Mouse (Mus musculus): Measurements from ENCODE around the gene Sp1. TPM values are rescaled to one million over a fixed set of nuclear protein-coding genes. Genes with fewer than 3 reads are reported as not detected.

Sp1 gene
- total RNA-seq, 2 experiments from 2014 or later = 47.5 to 52.3 TPM

DNA sequence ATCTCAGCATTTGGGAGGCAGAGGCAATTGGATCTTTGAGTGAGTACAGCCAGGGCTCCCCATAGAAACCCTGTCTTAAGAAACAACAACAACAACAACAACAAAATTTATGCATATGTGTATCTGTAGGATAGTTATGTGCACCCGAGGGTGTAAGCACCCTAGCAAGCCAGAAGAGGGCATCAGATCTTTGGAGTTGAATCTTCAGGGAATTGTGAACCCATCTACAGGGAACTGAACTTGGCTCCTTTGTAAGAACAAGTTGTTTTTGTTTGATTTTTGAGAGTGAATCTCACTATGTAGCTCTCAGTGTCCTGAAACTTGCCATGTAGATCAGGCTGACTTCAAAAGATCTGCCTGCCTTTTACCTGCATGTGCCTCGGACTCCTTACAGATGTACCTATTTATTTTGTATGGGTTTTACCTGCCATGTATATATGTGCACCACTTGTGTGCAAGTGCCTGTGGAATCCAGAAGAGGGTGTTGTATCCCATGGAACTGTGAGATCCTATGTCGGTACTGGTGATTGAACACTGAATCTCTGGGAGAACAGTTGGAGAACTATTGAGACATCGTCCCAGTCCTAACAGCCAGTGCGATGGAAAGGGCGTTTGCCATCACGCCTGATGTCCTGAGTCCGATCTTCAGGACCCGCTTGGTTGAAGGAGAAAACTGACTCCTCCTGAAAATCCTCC, 62.9 kb downstream of the Sp1 start:
- no peak for DNase-seq
- intact Hi-C loops (cut with DNase I) = no loop called here

DNA sequence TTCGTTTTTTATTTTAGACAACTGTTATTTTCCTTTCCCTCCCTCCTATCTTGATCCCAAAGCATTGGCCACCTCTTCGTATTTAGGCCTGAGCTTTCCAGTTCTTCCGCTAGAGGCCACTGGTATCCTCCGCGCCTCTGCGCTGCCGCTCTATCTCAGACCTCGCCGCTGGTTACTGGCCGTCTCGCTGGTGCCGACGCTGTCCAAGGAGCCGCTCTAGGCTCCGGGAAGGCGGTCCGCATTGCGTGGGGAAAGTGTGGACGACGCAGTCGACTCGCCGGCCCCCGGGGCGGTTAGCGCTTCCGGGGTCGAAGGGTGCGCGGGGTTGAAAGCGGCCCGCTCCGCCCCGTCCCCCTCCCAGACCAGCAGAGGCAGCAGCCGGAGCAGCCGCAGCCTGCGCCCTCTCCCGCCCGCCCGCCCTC, 64.3 kb downstream of the Sp1 start, which contains the start of gene Pcbp2:
TSS of gene Pcbp2 (plus strand) at position 357 of the 422 bp plus-strand sequence.
- intact Hi-C loops (cut with DNase I) = no loop called here
- DNase-seq = peak; percentile 95 to 96

DNA sequence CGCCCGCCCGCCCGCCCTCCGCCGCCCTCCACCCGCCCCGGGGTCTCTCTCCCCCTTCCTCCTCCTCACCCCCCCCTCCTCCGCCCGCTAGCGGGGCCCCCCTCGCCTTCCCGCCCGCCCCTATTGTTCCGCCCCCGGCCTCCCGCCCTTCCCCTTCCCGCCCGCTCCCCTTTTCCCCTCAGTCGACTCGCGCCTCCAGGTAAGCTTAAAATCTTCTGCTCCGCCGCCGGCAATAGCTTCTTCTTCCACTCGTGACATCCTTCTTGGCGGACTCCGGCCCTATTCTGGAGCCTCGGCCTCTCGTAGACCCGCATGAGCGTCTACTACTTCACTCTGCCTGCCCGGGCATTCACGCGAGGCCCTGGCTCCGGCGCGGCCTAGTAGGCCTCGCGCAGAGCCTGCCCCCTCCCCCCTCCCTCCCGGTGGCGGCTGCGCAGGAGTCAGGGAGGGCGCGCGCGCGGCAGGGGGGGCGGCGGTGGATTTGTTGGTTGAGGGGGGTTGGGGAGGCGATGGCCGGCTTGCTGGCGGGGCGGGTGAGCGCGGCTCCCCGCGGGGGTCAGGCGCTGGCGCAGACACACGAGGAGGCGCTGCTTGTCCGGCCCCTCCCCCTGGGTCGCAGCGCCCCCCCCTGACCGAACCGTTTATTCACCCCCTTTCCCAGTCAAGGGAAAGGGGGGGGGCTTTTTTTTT, 64.8 kb downstream of the Sp1 start:
- DNase-seq = peak; percentile 84 to 86
- intact Hi-C loops (cut with DNase I) = no loop called here

DNA sequence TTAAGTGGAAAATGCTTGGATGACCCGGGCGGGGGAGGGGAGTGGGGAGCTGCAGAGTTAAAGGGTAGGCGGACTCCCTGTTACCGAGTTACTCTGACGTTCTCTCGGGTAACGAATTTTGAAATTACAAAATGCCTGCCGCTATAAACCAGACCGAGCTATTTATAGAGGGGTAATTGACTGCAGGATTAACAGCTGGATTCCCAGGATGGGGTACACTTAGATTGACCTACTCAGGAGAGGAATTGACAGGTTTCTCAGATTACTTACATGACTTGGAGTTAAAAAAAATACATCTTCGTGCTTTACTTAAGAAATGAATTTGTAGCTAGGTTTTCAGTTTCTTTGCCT, 65.3 kb downstream of the Sp1 start:
- intact Hi-C loops (cut with DNase I) = no loop called here
- no peak for DNase-seq

DNA sequence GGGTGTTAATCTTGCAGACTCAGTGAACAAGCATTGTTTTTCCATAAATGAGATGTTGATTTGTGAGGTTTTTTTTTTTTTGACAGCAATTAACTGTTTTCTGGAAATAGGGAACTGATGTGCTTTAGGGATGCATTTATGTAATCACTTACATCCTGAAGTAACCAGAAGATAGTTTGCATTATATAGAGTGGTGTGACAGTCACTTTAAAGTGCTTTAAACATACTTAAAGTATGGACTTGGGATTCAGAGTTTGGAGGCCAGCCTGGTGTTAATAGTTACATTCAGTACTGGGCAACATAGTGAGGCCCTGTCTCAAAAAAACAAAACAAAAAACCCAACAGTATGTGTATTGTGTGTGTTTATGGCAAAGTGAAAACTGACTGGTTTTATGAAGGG, 65.8 kb downstream of the Sp1 start:
- no peak for DNase-seq
- intact Hi-C loops (cut with DNase I) = no loop called here

DNA sequence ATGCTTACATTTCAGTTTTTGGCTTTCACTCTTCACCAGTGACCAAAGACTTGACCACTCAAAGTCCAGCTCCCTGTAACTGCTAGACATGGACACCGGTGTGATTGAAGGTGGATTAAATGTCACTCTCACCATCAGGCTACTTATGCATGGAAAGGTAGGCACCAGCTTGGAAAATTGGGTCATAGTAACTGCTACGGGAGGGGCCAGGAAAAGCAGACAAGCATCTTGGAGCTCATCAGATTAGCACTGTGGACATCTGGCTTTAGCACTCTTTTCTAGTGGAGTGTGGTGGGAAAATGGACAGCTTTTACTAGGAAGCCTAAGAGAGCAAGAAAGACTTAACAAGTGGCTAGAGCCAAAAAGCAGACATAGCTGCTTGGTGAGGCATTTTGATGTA, 67.3 kb downstream of the Sp1 start:
- intact Hi-C loops (cut with DNase I) = no loop called here

DNA sequence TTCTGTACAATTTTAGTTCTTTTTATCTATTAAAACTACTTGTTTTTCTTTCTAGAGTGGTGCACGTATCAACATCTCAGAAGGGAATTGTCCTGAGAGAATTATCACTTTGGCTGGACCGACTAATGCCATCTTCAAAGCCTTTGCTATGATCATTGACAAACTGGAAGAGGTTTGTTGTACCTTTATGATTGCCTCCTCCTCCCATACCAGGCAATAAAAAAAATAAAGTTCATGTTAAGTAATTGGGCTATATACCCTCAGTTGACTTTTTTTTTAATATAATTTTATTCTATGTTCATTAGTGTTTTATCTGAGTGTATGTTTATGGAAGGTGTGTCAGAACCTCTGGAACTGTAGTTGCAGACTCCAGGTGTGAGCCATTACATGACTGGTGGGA, 68.6 kb downstream of the Sp1 start:
- DNase-seq = no peak
- intact Hi-C loops (cut with DNase I) = loop anchor here (2.0 kb wide), 2 partner anchors 14 to 34 kb away; no protein-coding TSS in a partner anchor

More for the DNA sequence above, 67.3 kb downstream of the Sp1 start:
- DNase-seq = no peak

DNA sequence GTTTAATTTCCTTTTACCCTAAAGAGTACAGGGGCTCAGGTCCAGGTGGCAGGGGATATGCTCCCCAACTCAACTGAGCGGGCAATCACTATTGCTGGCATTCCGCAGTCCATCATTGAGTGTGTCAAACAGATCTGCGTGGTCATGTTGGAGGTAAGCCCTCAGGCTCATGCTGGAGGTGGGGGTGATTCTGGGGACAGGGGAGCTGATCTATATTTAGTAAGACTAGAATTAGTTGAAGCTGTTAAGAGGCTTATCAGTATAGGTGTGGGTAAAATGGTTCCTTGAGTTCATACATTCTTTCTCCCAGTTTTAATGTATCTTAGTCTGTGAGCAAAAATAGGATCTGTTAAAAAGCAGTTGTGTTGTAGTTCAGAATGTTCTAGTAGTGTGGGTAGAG, 77.2 kb downstream of the Sp1 start:
- DNase-seq = no peak
- intact Hi-C loops (cut with DNase I) = no loop called here

DNA sequence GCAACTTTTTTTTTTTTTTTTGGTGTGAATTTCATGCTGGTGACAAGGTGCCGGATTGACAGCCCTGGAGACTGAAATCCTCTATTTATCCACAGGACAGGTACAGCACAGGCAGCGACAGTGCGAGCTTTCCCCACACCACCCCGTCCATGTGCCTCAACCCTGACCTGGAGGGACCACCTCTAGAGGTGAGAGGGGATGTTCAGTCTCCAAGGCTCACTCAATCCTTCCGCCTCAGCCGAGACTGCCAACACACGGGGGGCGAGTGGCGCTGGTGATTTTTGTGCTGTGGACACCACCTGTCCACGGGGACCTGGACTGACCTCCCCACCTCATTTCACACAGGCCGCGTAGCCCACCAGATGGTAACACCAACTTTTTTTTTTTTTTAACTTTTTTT, 79.9 kb downstream of the Sp1 start:
- no peak for DNase-seq
- intact Hi-C loops (cut with DNase I) = no loop called here

Other genes starting within 250 kb of the Sp1 start
- gene Zfp740, start 202.9 kb upstream of the Sp1 start, total RNA-seq (2021) = 10 to 100 TPM; 41.8 to 47.1 TPM
- gene Csad, start 201.4 kb upstream of the Sp1 start, total RNA-seq (2021) = 10 to 100 TPM; 21.3 to 23.7 TPM
- gene Itgb7, start 174.2 kb upstream of the Sp1 start, total RNA-seq (2021) = 1 to 10 TPM; 1.5 to 1.8 TPM
- gene Rarg, start 148.6 kb upstream of the Sp1 start, total RNA-seq (2021) = 10 to 100 TPM; 18.9 to 21.1 TPM
- gene Gm9918, start 135.6 kb upstream of the Sp1 start, total RNA-seq (2021) = not detected
- 10 to 100 TPM; 16.7 to 19.0 TPM for gene Mfsd5, start 126.7 kb upstream of the Sp1 start, total RNA-seq (2021)
- 1 to 10 TPM; 3.2 to 4.3 TPM for gene Espl1, start 109.9 kb upstream of the Sp1 start, total RNA-seq (2021)
- gene Pfdn5, start 80.0 kb upstream of the Sp1 start, total RNA-seq (2021) = 100 to 1,000 TPM; 262 to 287 TPM
- gene Myg1, start 74.4 kb upstream of the Sp1 start, total RNA-seq (2021) = 10 to 100 TPM; 21.0 to 24.3 TPM
- 10 to 100 TPM in 1 of 2 experiments, 1 to 10 TPM in 1; 9.5 to 15.2 TPM for gene Aaas, start 55.4 kb upstream of the Sp1 start, total RNA-seq (2021)
- gene Sp7, start 39.0 kb upstream of the Sp1 start, total RNA-seq (2021) = not detected
- 1 to 10 TPM in 1 of 2 experiments, under 1 TPM in 1; 0.66 to 1.0 TPM for gene Amhr2, start 39.2 kb downstream of the Sp1 start, total RNA-seq (2021)
- gene Prr13, start 52.9 kb downstream of the Sp1 start, total RNA-seq (2021) = 10 to 100 TPM; 21.1 to 21.7 TPM
- gene Pcbp2, start 64.4 kb downstream of the Sp1 start, total RNA-seq (2021) = 100 to 1,000 TPM; 479 to 482 TPM
- not detected for gene Gm10337, start 97.6 kb downstream of the Sp1 start, total RNA-seq (2021)
- 1 to 10 TPM; 4.7 to 4.8 TPM for gene Map3k12, start 110.9 kb downstream of the Sp1 start, total RNA-seq (2021)
- 10 to 100 TPM; 38.4 to 46.8 TPM for gene Tarbp2, start 112.0 kb downstream of the Sp1 start, total RNA-seq (2021)
- gene Npff, start 118.8 kb downstream of the Sp1 start, total RNA-seq (2021) = 1 to 10 TPM; 2.7 to 3.5 TPM
- gene Gm28047, start 218.9 kb downstream of the Sp1 start, total RNA-seq (2021) = under 1 TPM in 1 of 2 experiments, not detected in 1; 0.83 TPM
- 10 to 100 TPM; 65.2 to 68.8 TPM for gene Atf7, start 219.3 kb downstream of the Sp1 start, total RNA-seq (2021)

Measured in heart, postnatal 14 days (tissue).